Comparison of ENCODE assay signal across 14 mouse cellular contexts in the genomic region with DNA sequence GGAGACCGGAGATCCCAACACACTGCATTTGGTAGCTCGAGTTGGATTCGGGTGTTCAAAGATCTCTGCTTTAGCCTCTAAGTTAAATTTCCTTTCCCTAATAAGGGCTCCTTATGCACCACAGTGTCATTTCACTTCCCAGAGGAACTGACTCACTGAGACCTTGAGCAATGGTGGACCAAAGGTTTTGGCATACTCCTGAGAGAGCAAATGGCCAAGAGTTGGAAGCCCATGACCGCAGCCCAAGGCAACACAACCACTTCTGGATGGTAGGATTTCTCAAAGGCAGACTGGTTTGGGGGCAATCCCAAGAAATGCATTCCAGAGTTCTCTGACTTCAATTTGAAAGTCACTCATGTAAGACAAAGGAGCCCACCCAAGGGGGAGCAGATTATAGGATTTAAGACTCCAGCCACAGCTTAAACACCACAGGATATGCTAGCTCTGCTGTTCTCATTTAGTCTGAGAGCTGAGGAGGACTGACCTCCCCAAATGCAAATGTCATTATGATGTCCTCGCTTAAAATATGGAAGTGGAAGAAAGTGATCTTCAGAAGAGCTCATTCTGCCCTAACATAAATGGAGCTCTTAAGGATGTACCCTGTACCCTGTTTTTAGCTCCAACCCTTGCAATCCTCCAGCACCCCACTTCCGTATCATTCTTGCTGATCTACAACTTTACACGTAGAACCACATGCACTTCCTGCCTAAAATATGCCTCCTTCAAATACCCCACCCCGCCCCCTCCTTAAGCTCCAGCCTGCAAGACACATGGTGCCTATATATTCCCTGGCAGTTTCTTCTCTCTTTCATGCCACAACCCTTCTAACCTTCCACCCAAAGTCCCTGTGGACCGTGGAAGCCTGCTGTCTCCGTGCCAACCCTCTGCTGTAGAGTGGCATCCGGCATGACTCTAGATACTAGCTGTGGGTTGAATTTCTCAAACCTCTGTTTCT.
A peak's percentile ranks its signal among the peaks of the same experiment; 100 is the strongest.
DNase-seq lines count a peak whose midpoint lies in the region; ATAC-seq and TF ChIP-seq lines count a peak whose summit lies in the region.
"Had no signal": no experiment of that assay in that cellular context is flagged by ENCODE, and none has a peak within 500 bp of the region (broad histone marks: within the 10 kb centered on the region; RNA-seq: fewer than 3 reads in every experiment).

No protein-coding gene starts in this region.

- H3K27me3 ChIP-seq in limb, embryonic 14.5 days (ENCODE audit: control insufficient read depth, insufficient read depth, low read length): no peaks in the 10 kb centered on the region
- H3K27me3 ChIP-seq in limb, embryonic 10.5 days (ENCODE audit: low read depth, poor library complexity, severe bottlenecking): no peaks in the 10 kb centered on the region
- no peaks in the 10 kb centered on the region for H3K27me3 ChIP-seq in stomach, embryonic 15.5 days (replicated peaks)
- no peaks in the 10 kb centered on the region for H3K27me3 ChIP-seq in hindbrain, embryonic 14.5 days (ENCODE audit: control insufficient read depth, insufficient read depth, low read length)
- H3K27me3 ChIP-seq: liver, embryonic 15.5 days; neural tube, embryonic 13.5 days had no signal

- no peaks in the 10 kb centered on the region for H3K36me3 ChIP-seq in limb, embryonic 14.5 days (ENCODE audit: control insufficient read depth, insufficient read depth, low read length)
- H3K36me3 ChIP-seq in limb, embryonic 10.5 days: no peaks in the 10 kb centered on the region
- H3K36me3 ChIP-seq in stomach, embryonic 15.5 days: no peaks in the 10 kb centered on the region
- H3K36me3 ChIP-seq in hindbrain, embryonic 14.5 days (replicated peaks; ENCODE audit: control insufficient read depth, insufficient read depth): no peaks in the 10 kb centered on the region
- H3K36me3 ChIP-seq: liver, embryonic 15.5 days; neural tube, embryonic 13.5 days had no signal

- 79% methylated on average over 11 of the region's 11 CpGs for WGBS in limb, embryonic 14.5 days
- WGBS in limb, embryonic 10.5 days: 84% methylated on average over 11 of the region's 11 CpGs
- WGBS in stomach, embryonic 15.5 days: 78% methylated on average over 11 of the region's 11 CpGs
- WGBS in hindbrain, embryonic 14.5 days: 80% methylated on average over 11 of the region's 11 CpGs

- no peaks in the 10 kb centered on the region for H3K9me3 ChIP-seq in limb, embryonic 14.5 days (ENCODE audit: control insufficient read depth, low read length)
- no peaks in the 10 kb centered on the region for H3K9me3 ChIP-seq in limb, embryonic 10.5 days (replicated peaks)
- no peaks in the 10 kb centered on the region for H3K9me3 ChIP-seq in stomach, embryonic 15.5 days
- no peaks in the 10 kb centered on the region for H3K9me3 ChIP-seq in hindbrain, embryonic 14.5 days (ENCODE audit: control insufficient read depth, low read length)
- H3K9me3 ChIP-seq: liver, embryonic 15.5 days; neural tube, embryonic 13.5 days had no signal

- H3K4me3 ChIP-seq in limb, embryonic 14.5 days (replicated peaks; ENCODE audit: low read length): no peak overlapping the region
- H3K4me3 ChIP-seq in limb, embryonic 10.5 days: no peak overlapping the region
- no peak overlapping the region for H3K4me3 ChIP-seq in brown adipose tissue, adult 24 weeks (ENCODE audit: insufficient read depth, low read depth, low read length)
- no peak overlapping the region for H3K4me3 ChIP-seq in stomach, embryonic 15.5 days (replicated peaks)
- no peak overlapping the region for H3K4me3 ChIP-seq in hindbrain, embryonic 14.5 days (replicated peaks; ENCODE audit: low read length)
- H3K4me3 ChIP-seq: liver, embryonic 15.5 days; neural tube, embryonic 13.5 days had no signal

- H3K27ac ChIP-seq in limb, embryonic 14.5 days (replicated peaks; ENCODE audit: low read depth, low read length): 0 out of 2 replicates have a peak overlapping the region, but pooled peaks have one; percentile 10
- no peak overlapping the region for H3K27ac ChIP-seq in limb, embryonic 10.5 days
- H3K27ac ChIP-seq in brown adipose tissue, adult 24 weeks (replicated peaks; ENCODE audit: low read depth, low read length): peak overlapping the region; percentile 1; the same call in 1 of the 2 replicates
- peak overlapping the region; percentile 4; the same call in 1 of the 2 replicates for H3K27ac ChIP-seq in stomach, embryonic 15.5 days
- H3K27ac ChIP-seq in hindbrain, embryonic 14.5 days: no peak overlapping the region
- H3K27ac ChIP-seq: liver, embryonic 15.5 days; neural tube, embryonic 13.5 days had no signal

- no peak overlapping the region for H3K4me2 ChIP-seq in limb, embryonic 14.5 days (replicated peaks; ENCODE audit: low read depth, low read length, severe bottlenecking)
- no peak overlapping the region for H3K4me2 ChIP-seq in stomach, embryonic 15.5 days
- H3K4me2 ChIP-seq in hindbrain, embryonic 14.5 days (replicated peaks): no peak overlapping the region
- H3K4me2 ChIP-seq: liver, embryonic 15.5 days; neural tube, embryonic 13.5 days had no signal

- no peak for TF ChIP-seq POLR2A in limb, embryonic 14.5 days (IDR thresholded peaks at IDR 0.05; ENCODE audit: borderline replicate concordance, extremely low read depth, insufficient read depth, insufficient read length)

- peaks cover 17% of the 10 kb centered on the region for H3K4me1 ChIP-seq in limb, embryonic 14.5 days (ENCODE audit: control insufficient read depth, insufficient read depth, low read length)
- H3K4me1 ChIP-seq in limb, embryonic 10.5 days: peaks cover 20% of the 10 kb centered on the region
- no peaks in the 10 kb centered on the region for H3K4me1 ChIP-seq in brown adipose tissue, adult 24 weeks (ENCODE audit: control insufficient read depth, insufficient read depth, insufficient read length, low read length)
- H3K4me1 ChIP-seq in stomach, embryonic 15.5 days: peaks cover 12% of the 10 kb centered on the region; the same call in 1 of the 2 replicates
- peaks cover 18% of the 10 kb centered on the region for H3K4me1 ChIP-seq in hindbrain, embryonic 14.5 days (replicated peaks; ENCODE audit: control insufficient read depth, insufficient read depth, low read length)
- H3K4me1 ChIP-seq: liver, embryonic 15.5 days had no signal

- H3K9ac ChIP-seq in limb, embryonic 14.5 days (ENCODE audit: low read depth, low read length, severe bottlenecking): no peak overlapping the region
- H3K9ac ChIP-seq in stomach, embryonic 15.5 days: no peak overlapping the region
- no peak overlapping the region for H3K9ac ChIP-seq in hindbrain, embryonic 14.5 days
- H3K9ac ChIP-seq: liver, embryonic 15.5 days; neural tube, embryonic 13.5 days had no signal

- no peak for DNase-seq in limb, embryonic 14.5 days (ENCODE audit: low spot score)
- DNase-seq in limb, embryonic 10.5 days (ENCODE audit: low spot score): no peak
- DNase-seq in hindbrain, embryonic 14.5 days (ENCODE audit: low spot score): no peak
- DNase-seq in kidney, postnatal 10 days: no peak
- DNase-seq: heart, postnatal 36 days; lung, postnatal 4 days; midbrain, embryonic 14.5 days had no signal

- no peak for ATAC-seq in limb, embryonic 14.5 days (ENCODE audit: low FRiP score, low read depth)
- ATAC-seq in stomach, embryonic 15.5 days (ENCODE audit: insufficient read depth, low FRiP score, low read depth): no peak
- no peak for ATAC-seq in erythroid progenitor cell, adult 5-6 weeks (replicated peaks; ENCODE audit: low FRiP score, poor library complexity, severe bottlenecking)
- ATAC-seq in hindbrain, embryonic 14.5 days (ENCODE audit: low FRiP score): no peak
- ATAC-seq in monocyte, adult 5-6 weeks (replicated peaks; ENCODE audit: insufficient number of reproducible peaks, low FRiP score, low TSS enrichment, poor library complexity, severe bottlenecking): no peak
- ATAC-seq: intestine, postnatal 0 days had no signal

Comparison
In these comparisons a context has a peak if more than half of its experiments do, and no peak if none do; other contexts are left out.
1. H3K27ac ChIP-seq: peak in limb, embryonic 14.5 days (single experiment), brown adipose tissue, adult 24 weeks (single experiment) and stomach, embryonic 15.5 days (single experiment); none in limb, embryonic 10.5 days (single experiment) and hindbrain, embryonic 14.5 days (single experiment).